Mouse (Mus musculus) lung, embryonic 14.5 days (tissue): Measurements from ENCODE around the gene Akap6. TPM values are rescaled to one million over a fixed set of nuclear protein-coding genes. Genes with fewer than 3 reads are reported as not detected.
A peak's percentile ranks its signal among the peaks of the same experiment; 100 is the strongest.

ENCODE experiments used
- ATAC-seq: fragments of 200-750 bp; cut with Nextera tagmentation; 2 replicates; pipeline ENCODE4 v1.8.0; 2017; ENCODE audit warnings: mild to moderate bottlenecking, moderate TSS enrichment, moderate library complexity; ENCODE audit not compliant: insufficient read depth
- DNase-seq: peaks from one replicate; pipeline ENCODE4 v3.0.0-alpha.2; 2015
- H3K27ac ChIP-seq: fragments of 300-500 bp; sonication (generic); 2 replicates; pipeline ENCODE4 v1.5.1; 2014; ENCODE audit warnings: low read depth, mild to moderate bottlenecking, moderate library complexity
- H3K27me3 ChIP-seq: fragments of 300-500 bp; sonication (generic); 2 replicates; pipeline ENCODE4 v1.6.1; 2014; ENCODE audit warnings: low read length, control low read depth; ENCODE audit not compliant: insufficient read depth
- H3K36me3 ChIP-seq: fragments of 300-500 bp; sonication (generic); 2 replicates; pipeline ENCODE4 v1.6.1; 2014; ENCODE audit warnings: control low read depth; ENCODE audit not compliant: insufficient read depth
- H3K4me1 ChIP-seq: fragments of 300-500 bp; sonication (generic); 2 replicates; pipeline ENCODE4 v1.6.1; 2014; ENCODE audit warnings: antibody characterized with exemption, control low read depth; ENCODE audit not compliant: insufficient read depth
- H3K4me2 ChIP-seq: fragments of 300-500 bp; sonication (generic); 2 replicates; pipeline ENCODE4 v1.6.1; 2014; ENCODE audit warnings: mild to moderate bottlenecking
- H3K4me3 ChIP-seq: fragments of 300-500 bp; sonication (generic); 2 replicates; pipeline ENCODE4 v1.5.1; 2014; ENCODE audit warnings: low read depth, low read length
- H3K9ac ChIP-seq: fragments of 300-500 bp; sonication (generic); 2 replicates; pipeline ENCODE4 v1.6.1; 2014
- H3K9me3 ChIP-seq: fragments of 300-500 bp; sonication (generic); 2 replicates; pipeline ENCODE4 v1.6.1; 2016; ENCODE audit warnings: low read depth, low read length, control low read depth
- CTCF ChIP-seq: IDR thresholded peaks from 2 replicates; pipeline ENCODE4 v1.5.1; 2016; ENCODE audit warnings: antibody characterized with exemption, low read depth
- WGBS: fragments of 180-500 bp; shearing (Covaris S2); extraction: QIAGEN DNeasy Blood & Tissue Kit; methylation state at CpG from one replicate; pipeline ENCODE4 v1.1.7; 2014; 5-methylcytosine and 5-hydroxymethylcytosine counted together
- polyA plus RNA-seq: library from polyadenylated mRNA; unstranded; fragments of >200 nt; fragmentation: Nextera tagmentation; extraction: Ambion mirVana; gene quantifications from 2 replicates; pipeline ENCODE4 v1.2.1, GENCODE M21; 2014

Akap6 gene
- polyA plus RNA-seq, 1 experiment from 2014 or later = 0.51 TPM

DNA sequence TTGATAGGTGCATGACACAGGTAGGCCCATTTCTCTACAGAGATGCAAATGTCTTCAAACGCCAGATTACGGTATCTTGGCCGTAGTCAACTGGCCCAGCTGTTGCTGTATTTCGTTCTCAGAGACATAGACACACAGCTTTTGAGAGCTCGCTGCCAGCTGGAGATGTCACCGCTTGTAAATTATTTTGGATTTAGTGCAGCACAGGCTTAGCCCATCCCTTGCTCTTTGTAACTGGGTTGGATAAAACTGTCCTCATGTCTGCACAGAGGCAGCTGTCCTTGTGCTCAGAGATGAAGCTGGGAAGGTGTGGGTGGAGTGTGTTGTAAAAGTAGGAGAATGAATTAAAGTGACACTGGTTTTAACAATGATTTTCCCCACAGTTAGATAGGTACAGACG is 193.3 kb downstream of the Akap6 start:
- H3K36me3 ChIP-seq = no peaks in the 10 kb centered on the region
- 77% methylated on average over 7 of the region's 7 CpGs for WGBS
- no peak overlapping the region for H3K4me2 ChIP-seq
- H3K4me1 ChIP-seq = 0 out of 2 replicates have a peak, but pooled peaks cover 3% of the 10 kb centered on the region
- no peak overlapping the region for H3K9ac ChIP-seq
- ATAC-seq = no peak
- no peaks in the 10 kb centered on the region for H3K27me3 ChIP-seq
- no peak for TF ChIP-seq CTCF
- no peaks in the 10 kb centered on the region for H3K9me3 ChIP-seq
- no peak for DNase-seq
- H3K27ac ChIP-seq = no peak overlapping the region
- H3K4me3 ChIP-seq = no peak overlapping the region

DNA sequence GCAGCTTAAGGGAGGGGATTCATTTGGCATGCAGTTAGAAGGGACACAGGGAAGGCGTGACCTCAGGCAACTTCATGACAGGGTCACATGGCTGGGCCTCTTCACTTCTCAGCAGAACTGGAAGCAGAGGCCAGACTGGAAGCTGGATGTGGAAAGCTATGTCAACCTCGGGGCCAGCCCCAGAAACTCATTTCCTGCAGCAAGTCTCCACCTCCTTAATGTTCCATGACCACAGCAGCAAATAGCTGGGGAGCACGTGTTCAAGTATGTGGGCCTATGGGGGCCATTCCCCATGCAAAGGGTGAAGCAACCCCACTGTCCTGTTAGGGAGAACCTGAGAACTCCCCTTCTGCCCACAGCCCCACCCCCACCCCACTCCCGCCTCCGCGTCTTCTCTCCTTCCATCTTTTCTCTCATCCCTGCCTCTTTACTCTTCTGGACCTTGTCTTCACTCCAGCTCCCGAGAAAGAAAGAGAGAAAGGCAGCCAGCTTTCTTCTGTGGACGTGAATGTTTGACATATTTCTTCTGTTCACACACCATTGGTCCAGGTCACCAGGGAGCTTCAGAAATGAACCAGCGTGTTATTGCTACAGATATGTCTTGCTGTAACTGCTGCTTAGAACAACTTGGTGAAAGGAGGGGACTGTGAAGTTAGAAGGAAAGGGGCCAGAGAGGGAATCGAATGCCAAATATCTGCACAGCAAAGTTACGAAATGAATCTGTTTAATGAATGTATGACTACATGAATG is 194.6 kb downstream of the Akap6 start:
- H3K9ac ChIP-seq = no peak overlapping the region
- 0 out of 2 replicates have a peak, but pooled peaks cover 3% of the 10 kb centered on the region for H3K4me1 ChIP-seq
- WGBS = 55% methylated on average over 11 of the region's 11 CpGs
- no peaks in the 10 kb centered on the region for H3K9me3 ChIP-seq
- 0 out of 2 replicates have a peak overlapping the region, but pooled peaks have one; percentile 15 for H3K27ac ChIP-seq
- H3K4me2 ChIP-seq = no peak overlapping the region
- ATAC-seq = no peak
- peak; percentile 39 for DNase-seq
- no peak for TF ChIP-seq CTCF
- no peak overlapping the region for H3K4me3 ChIP-seq
- H3K27me3 ChIP-seq = no peaks in the 10 kb centered on the region
- H3K36me3 ChIP-seq = no peaks in the 10 kb centered on the region

DNA sequence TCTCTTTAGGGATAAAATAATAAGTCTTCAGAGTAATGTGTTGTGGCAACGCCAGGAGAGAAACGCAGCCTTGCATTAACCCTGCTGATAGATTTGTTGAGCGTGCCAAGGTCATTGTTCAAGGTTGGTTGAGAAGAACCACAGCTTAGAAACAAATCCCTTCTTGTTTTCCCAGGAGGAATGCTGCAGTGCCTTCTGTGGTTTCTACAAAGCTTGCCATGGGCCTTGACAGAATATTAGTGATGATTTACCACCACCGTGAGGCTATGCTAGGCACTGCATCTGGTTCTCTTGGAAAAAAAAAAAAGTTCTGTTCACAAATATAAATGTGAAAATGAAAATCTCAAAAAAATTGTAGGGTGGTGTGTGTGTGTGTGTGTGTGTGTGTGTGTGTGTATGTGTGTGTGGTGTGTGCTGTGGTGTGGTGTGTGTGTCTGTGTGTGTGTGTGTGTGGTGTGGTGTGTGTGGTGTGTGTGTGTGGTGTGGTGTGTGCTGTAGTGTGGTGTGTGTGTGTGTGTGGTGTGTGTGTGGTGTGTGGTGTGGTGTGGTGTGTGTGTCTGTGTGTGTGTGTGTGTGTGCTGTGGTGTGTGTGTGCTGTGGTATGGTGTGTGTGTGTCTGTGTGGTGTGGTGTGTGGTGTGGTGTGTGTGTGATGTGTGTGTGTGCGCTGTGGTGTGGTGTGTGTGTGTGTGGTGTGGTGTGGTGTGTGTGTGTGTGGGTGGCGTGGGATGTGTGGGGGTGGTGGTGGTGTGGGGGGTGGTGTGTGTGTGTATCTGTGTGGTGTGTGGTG is 196.7 kb downstream of the Akap6 start:
- H3K4me3 ChIP-seq = no peak overlapping the region
- ATAC-seq (peak; percentile 85), DNase-seq (peak; percentile 92)
- no peaks in the 10 kb centered on the region for H3K9me3 ChIP-seq
- 0 out of 2 replicates have a peak, but pooled peaks cover 3% of the 10 kb centered on the region for H3K4me1 ChIP-seq
- H3K4me2 ChIP-seq = peak overlapping the region; percentile 29; the same call in 1 of the 2 replicates
- WGBS = 30% methylated on average over 5 of the region's 6 CpGs
- H3K27ac ChIP-seq = no peak overlapping the region
- TF ChIP-seq CTCF = peak; percentile 81
- H3K27me3 ChIP-seq = no peaks in the 10 kb centered on the region
- no peak overlapping the region for H3K9ac ChIP-seq
- H3K36me3 ChIP-seq = no peaks in the 10 kb centered on the region

DNA sequence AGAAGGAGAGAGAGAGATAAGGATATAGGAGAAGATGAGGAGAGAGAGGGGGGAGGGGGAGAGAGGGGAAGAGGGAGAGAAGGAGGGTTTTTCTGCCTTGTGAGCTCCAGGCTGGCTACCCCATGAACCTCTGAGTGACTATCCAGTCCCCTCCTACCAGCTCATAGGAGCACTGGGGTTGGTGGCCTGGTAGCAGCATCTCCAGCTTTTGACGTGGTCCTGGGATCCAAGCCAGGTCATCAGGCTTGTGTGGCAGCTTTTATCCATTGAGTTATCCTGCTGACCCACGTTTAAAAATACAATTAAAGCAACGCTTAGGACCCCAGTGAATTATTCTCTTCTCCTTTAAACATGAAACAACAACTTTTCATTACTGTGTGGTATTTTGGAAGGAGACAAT is 197.6 kb downstream of the Akap6 start:
- no peak overlapping the region for H3K4me3 ChIP-seq
- 37% methylated on average over 3 of the region's 3 CpGs for WGBS
- no peak overlapping the region for H3K4me2 ChIP-seq
- H3K27me3 ChIP-seq = no peaks in the 10 kb centered on the region
- ATAC-seq (no peak), DNase-seq (no peak)
- no peak overlapping the region for H3K9ac ChIP-seq
- H3K4me1 ChIP-seq = 0 out of 2 replicates have a peak, but pooled peaks cover 3% of the 10 kb centered on the region
- no peak for TF ChIP-seq CTCF
- no peaks in the 10 kb centered on the region for H3K9me3 ChIP-seq
- no peak overlapping the region for H3K27ac ChIP-seq
- H3K36me3 ChIP-seq = no peaks in the 10 kb centered on the region

DNA sequence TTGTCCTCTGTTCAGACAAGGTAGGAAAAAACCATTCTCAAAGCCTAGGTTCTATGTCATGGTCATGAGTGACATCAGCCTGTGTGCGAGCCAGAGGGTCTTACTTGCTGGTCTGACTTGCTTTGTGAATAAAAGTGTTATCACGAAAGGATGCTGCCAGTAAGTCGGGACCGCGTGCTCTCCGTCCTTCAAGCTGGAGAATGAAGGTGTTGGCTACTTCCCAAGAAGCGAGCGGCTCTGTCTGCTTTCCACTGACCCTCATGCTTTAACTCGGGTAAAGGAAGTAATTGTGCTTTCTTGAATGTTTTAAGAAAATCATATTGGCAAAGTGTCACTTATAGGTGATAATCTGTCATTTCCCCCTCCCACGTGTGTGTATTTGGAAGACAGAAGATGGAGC is 198.9 kb downstream of the Akap6 start:
- DNase-seq (peak; percentile 43), ATAC-seq (no peak)
- Histone ChIP-seq H3K4me2 (no peak overlapping the region), H3K9ac (no peak overlapping the region), H3K4me3 (no peak overlapping the region), H3K27me3 (no peaks in the 10 kb centered on the region), H3K36me3 (no peaks in the 10 kb centered on the region), H3K4me1 (0 out of 2 replicates have a peak, but pooled peaks cover 3% of the 10 kb centered on the region), H3K9me3 (no peaks in the 10 kb centered on the region), H3K27ac (no peak overlapping the region)
- WGBS = 58% methylated on average over 10 of the region's 10 CpGs
- no peak for TF ChIP-seq CTCF

DNA sequence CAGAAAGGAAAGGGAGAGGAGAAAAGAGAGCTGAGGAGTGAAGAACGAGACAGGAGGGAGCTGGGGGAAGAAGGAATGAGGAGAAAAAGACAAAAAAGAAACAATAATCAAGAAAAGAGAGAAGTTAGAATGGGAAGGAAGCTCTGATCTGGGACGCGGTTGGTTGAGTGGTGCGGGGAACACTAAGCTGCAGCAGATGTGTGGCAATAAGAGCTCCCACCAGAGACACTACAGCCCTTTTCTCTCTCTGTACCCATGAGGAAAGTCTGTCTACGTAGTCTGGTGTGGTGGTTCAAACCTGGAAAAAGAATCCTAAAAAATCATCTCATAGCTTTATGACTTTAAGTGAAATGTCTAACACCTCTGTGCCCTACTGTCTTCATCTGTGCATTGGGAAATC is 204.9 kb downstream of the Akap6 start:
- H3K27ac ChIP-seq = no peak overlapping the region
- no peaks in the 10 kb centered on the region for H3K4me1 ChIP-seq
- no peaks in the 10 kb centered on the region for H3K9me3 ChIP-seq
- H3K27me3 ChIP-seq = 0 out of 2 replicates have a peak, but pooled peaks cover 3% of the 10 kb centered on the region
- DNase-seq (no peak), ATAC-seq (no peak)
- H3K4me2 ChIP-seq = no peak overlapping the region
- H3K36me3 ChIP-seq = no peaks in the 10 kb centered on the region
- WGBS = 79% methylated on average over 5 of the region's 5 CpGs
- no peak overlapping the region for H3K9ac ChIP-seq
- no peak for TF ChIP-seq CTCF
- no peak overlapping the region for H3K4me3 ChIP-seq
